Mouse (Mus musculus) erythroblast, adult 5-6 weeks (primary cell): ENCODE measurements around the gene Babam2. TPM values are rescaled to one million over a fixed set of nuclear protein-coding genes. Genes with fewer than 3 reads are reported as not detected.
"Not testable (repeated sequence)": the region's sequence is repeated elsewhere in the genome, so short reads cannot be mapped to it uniquely, and the experiment has no call there.

Experiments
- ATAC-seq: replicated peaks from 2 replicates; pipeline ENCODE4 v1.8.0; 2016; ENCODE audit warnings: moderate number of reproducible peaks, mild to moderate bottlenecking, moderate TSS enrichment, inconsistent platforms; ENCODE audit not compliant: poor library complexity, low FRiP score, severe bottlenecking
- total RNA-seq, 2 experiments: library from RNA; stranded (forward) in 1 of 2; stranded (reverse) in 1 of 2; fragments of 150-400 nt in 1 of 2; fragments of 200-764, 138-1000 nt in 1 of 2; gene quantifications; 2 replicates each; pipeline versions ENCODE4 v1.2.3 to v1.2.4; 2015 to 2017; ENCODE audit warnings: low replicate concordance in 2 of 2

Gene Babam2
- total RNA-seq, 2 experiments from 2014 or later: 15.5 to 83.2 TPM

- no peak for ATAC-seq
Measured at GRCm38 (mm10) chr5:31823673-31824072, 126.2 kb downstream of the Babam2 start.

- ATAC-seq: no peak
Measured at GRCm38 (mm10) chr5:31824126-31824525, 126.6 kb downstream of the Babam2 start.

GRCm38 (mm10) chr5:31827304-31827703 lies 129.8 kb downstream of the Babam2 start:
- ATAC-seq: no peak

- ATAC-seq: no peak
Measured at GRCm38 (mm10) chr5:31827896-31828295, 130.4 kb downstream of the Babam2 start.

GRCm38 (mm10) chr5:31828747-31829146 lies 131.3 kb downstream of the Babam2 start:
- no peak for ATAC-seq

- ATAC-seq: no peak
Measured at GRCm38 (mm10) chr5:31829588-31829987, 132.1 kb downstream of the Babam2 start.

- no peak for ATAC-seq
Measured at GRCm38 (mm10) chr5:31831587-31831986, 134.1 kb downstream of the Babam2 start.

GRCm38 (mm10) chr5:31835691-31836090 lies 138.2 kb downstream of the Babam2 start:
- no peak for ATAC-seq

GRCm38 (mm10) chr5:31839973-31840372 lies 142.5 kb downstream of the Babam2 start:
- no peak for ATAC-seq

GRCm38 (mm10) chr5:31840406-31840805 lies 142.9 kb downstream of the Babam2 start:
- no peak for ATAC-seq

- no peak for ATAC-seq
Measured at GRCm38 (mm10) chr5:31844856-31845255, 147.4 kb downstream of the Babam2 start.

GRCm38 (mm10) chr5:31846971-31847370 lies 149.5 kb downstream of the Babam2 start:
- ATAC-seq: no peak

GRCm38 (mm10) chr5:31848995-31849394 lies 151.5 kb downstream of the Babam2 start:
- ATAC-seq: no peak

- ATAC-seq: no peak
Measured at GRCm38 (mm10) chr5:31852786-31853185, 155.3 kb downstream of the Babam2 start.

GRCm38 (mm10) chr5:31853831-31854230 lies 156.3 kb downstream of the Babam2 start:
- no peak for ATAC-seq

- ATAC-seq: not testable (repeated sequence)
Measured at GRCm38 (mm10) chr5:31858877-31859276, 161.4 kb downstream of the Babam2 start.

- ATAC-seq: no peak
Measured at GRCm38 (mm10) chr5:31860426-31860825, 162.9 kb downstream of the Babam2 start.

GRCm38 (mm10) chr5:31860831-31861624 lies 163.5 kb downstream of the Babam2 start:
- 0 out of 2 replicates have a peak, but pooled peaks have one; percentile 43 for ATAC-seq

GRCm38 (mm10) chr5:31862753-31863468 lies 165.4 kb downstream of the Babam2 start:
- no peak for ATAC-seq

GRCm38 (mm10) chr5:31864095-31864494 lies 166.6 kb downstream of the Babam2 start:
- ATAC-seq: no peak

- no peak for ATAC-seq
Measured at GRCm38 (mm10) chr5:31866071-31866470, 168.6 kb downstream of the Babam2 start.
